Mouse (Mus musculus): ENCODE results near the gene Kat6b.
A peak's percentile ranks its signal among the peaks of the same experiment; 100 is the strongest.
"Not testable (repeated sequence)": the region's sequence is repeated elsewhere in the genome, so short reads cannot be mapped to it uniquely, and the experiment has no call there.

The Kat6b gene

GRCm38 (mm10) chr14:21485961-21486520, 4.8 kb downstream of the Kat6b start:
- DNase-seq, result no peak

- DNase-seq, result not testable (repeated sequence)
Measured at GRCm38 (mm10) chr14:21487135-21487534, 5.9 kb downstream of the Kat6b start.

- DNase-seq, result not testable (repeated sequence)
Measured at GRCm38 (mm10) chr14:21488426-21489115, 7.3 kb downstream of the Kat6b start.

- DNase-seq, result no peak
Measured at GRCm38 (mm10) chr14:21489116-21489485, 7.9 kb downstream of the Kat6b start.

GRCm38 (mm10) chr14:21490141-21490540, 8.9 kb downstream of the Kat6b start:
- no peak for DNase-seq

- no peak for DNase-seq
Measured at GRCm38 (mm10) chr14:21498361-21498996, 17.2 kb downstream of the Kat6b start.

GRCm38 (mm10) chr14:21499011-21499581, 17.9 kb downstream of the Kat6b start:
- peak; percentile 54 to 57 for DNase-seq

- no peak for DNase-seq
Measured at GRCm38 (mm10) chr14:21499631-21500153, 18.5 kb downstream of the Kat6b start.

- DNase-seq, result peak; percentile 99 to 100
Measured at GRCm38 (mm10) chr14:21500154-21501047, 19.2 kb downstream of the Kat6b start.

GRCm38 (mm10) chr14:21501048-21501657, 19.9 kb downstream of the Kat6b start:
- DNase-seq, result peak in 1 of 2 experiments; percentile 77

GRCm38 (mm10) chr14:21505036-21505435, 23.8 kb downstream of the Kat6b start:
- DNase-seq, result no peak

- no peak for DNase-seq
Measured at GRCm38 (mm10) chr14:21507046-21507445, 25.8 kb downstream of the Kat6b start.

- DNase-seq, result no peak
Measured at GRCm38 (mm10) chr14:21509111-21509905, 28.1 kb downstream of the Kat6b start.

GRCm38 (mm10) chr14:21511438-21511837, 30.2 kb downstream of the Kat6b start:
- no peak for DNase-seq

GRCm38 (mm10) chr14:21515505-21515904, 34.3 kb downstream of the Kat6b start:
- no peak for DNase-seq

- no peak for DNase-seq
Measured at GRCm38 (mm10) chr14:21519307-21519706, 38.1 kb downstream of the Kat6b start.

GRCm38 (mm10) chr14:21520496-21520895, 39.3 kb downstream of the Kat6b start:
- no peak for DNase-seq

GRCm38 (mm10) chr14:21521496-21521895, 40.3 kb downstream of the Kat6b start:
- not testable (repeated sequence) for DNase-seq

- DNase-seq, result no peak
Measured at GRCm38 (mm10) chr14:21522312-21522978, 41.2 kb downstream of the Kat6b start.

GRCm38 (mm10) chr14:21523234-21523633, 42.0 kb downstream of the Kat6b start:
- peak; percentile 28 to 46 for DNase-seq
